Comparison of ENCODE assay signal across 16 mouse cellular contexts in genomic region chr9:83347521-83347920, GRCm38 (mm10).
"Had no signal": no experiment of that assay in that cellular context is flagged by ENCODE, and none has a peak within 500 bp of the region (broad histone marks: within the 10 kb centered on the region; RNA-seq: fewer than 3 reads in every experiment).

No protein-coding gene starts in this region.

- H3K4me2 ChIP-seq: neural tube, embryonic 13.5 days; neural tube, embryonic 15.5 days; stomach, embryonic 15.5 days had no signal

- H3K4me3 ChIP-seq: neural tube, embryonic 13.5 days; neural tube, embryonic 15.5 days; stomach, embryonic 15.5 days had no signal

- H3K27me3 ChIP-seq: neural tube, embryonic 13.5 days; neural tube, embryonic 15.5 days; stomach, embryonic 15.5 days had no signal

- H3K27ac ChIP-seq: neural tube, embryonic 13.5 days; neural tube, embryonic 15.5 days; stomach, embryonic 15.5 days; stomach, postnatal 0 days had no signal

- H3K36me3 ChIP-seq: neural tube, embryonic 13.5 days; neural tube, embryonic 15.5 days; stomach, embryonic 15.5 days had no signal

- DNase-seq: retina, postnatal 1 day; right cerebral cortex, adult 18-20 months; right cerebral cortex, postnatal 14 days; right cerebral cortex, postnatal 25 days; right cerebral cortex, postnatal 4 days; spleen, adult 18-20 months; thymus, adult 18-20 months; thymus, adult 2 months; thymus, postnatal 14 days; thymus, postnatal 25 days; thymus, postnatal 36 days; thymus, postnatal 4 days had no signal
